7 mouse cellular contexts compared by ENCODE assay signal in the genomic region with DNA sequence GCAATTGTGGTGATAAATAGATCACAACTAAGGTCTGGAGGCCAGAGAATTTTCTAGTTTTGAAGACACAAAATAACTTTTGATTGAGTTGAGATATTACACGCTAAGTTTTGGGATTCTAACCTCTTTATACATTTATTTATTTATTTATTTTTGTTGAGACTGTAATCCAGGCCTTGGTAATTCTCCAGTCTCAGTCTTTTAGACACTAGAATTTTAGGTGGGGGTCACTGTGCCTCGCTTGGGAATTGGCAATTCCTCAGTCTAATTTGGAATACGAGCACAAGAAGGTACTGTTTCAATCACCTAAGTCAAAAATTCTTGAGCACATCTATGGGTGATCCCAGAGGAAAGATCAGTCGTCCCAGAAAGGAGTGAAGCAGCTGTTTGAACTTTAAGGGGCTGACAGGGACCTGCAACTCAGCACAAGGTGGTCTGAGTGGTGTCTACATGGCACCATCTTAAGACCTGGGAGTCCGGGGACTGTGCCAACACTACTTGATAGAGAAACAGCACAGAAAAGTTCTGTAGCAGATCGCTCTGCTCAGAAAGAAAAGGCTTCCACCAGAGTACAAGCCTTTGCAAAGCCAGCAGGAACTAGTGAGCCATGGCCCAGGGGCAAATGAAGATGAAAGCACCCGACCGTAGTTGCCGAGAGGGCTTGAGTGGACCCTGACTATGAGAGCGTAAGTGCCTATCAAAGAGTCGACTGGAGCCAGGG. TPM values are rescaled to one million over a fixed set of nuclear protein-coding genes. Genes with fewer than 3 reads are reported as not detected.
DNase-seq lines count a peak whose midpoint lies in the region; ATAC-seq and TF ChIP-seq lines count a peak whose summit lies in the region.

No protein-coding gene starts in this region.

- H3K27ac ChIP-seq in testis, adult 2 months (ENCODE audit: control insufficient read depth, insufficient read depth, low read depth, low read length), result peak overlapping the region; percentile 87; the same call in 1 of the 2 replicates

- TF ChIP-seq CTCF in testis, adult 2 months (IDR thresholded peaks at IDR 0.05; ENCODE audit: control insufficient read depth, insufficient read depth, insufficient replicate concordance, low read depth, low read length), result no peak

- DNase-seq in testis, postnatal 14 days (ENCODE audit: low spot score), result no peak
- peak; percentile 36 for DNase-seq in cerebellum, adult 9-11 months
- DNase-seq in heart, adult 8-10 months (ENCODE audit: low spot score), result peak; percentile 6
- peak; percentile 26 for DNase-seq in kidney, postnatal 10 days
- no peak for DNase-seq in retina, embryonic 14.5 days (ENCODE audit: low spot score)

- peak overlapping the region; percentile 100 for H3K4me3 ChIP-seq in testis, adult 2 months (ENCODE audit: control insufficient read depth, low read depth, low read length)

- no peaks in the 10 kb centered on the region for H3K27me3 ChIP-seq in testis, adult 2 months (ENCODE audit: control insufficient read depth, insufficient read depth, low read length)

- ATAC-seq in megakaryocyte-erythroid progenitor cell, adult 5-6 weeks (replicated peaks; ENCODE audit: low FRiP score, low TSS enrichment, poor library complexity, severe bottlenecking), result peak; percentile 46

- no peak for TF ChIP-seq POLR2A in testis, adult 2 months (IDR thresholded peaks at IDR 0.05; ENCODE audit: control insufficient read depth, low read depth, low read length)

- peaks cover 4% of the 10 kb centered on the region; the same call in 1 of the 2 replicates for H3K4me1 ChIP-seq in testis, adult 2 months (ENCODE audit: control insufficient read depth, insufficient read depth, low read length)

- no peaks in the 10 kb centered on the region; the same call in none of the 2 replicates for H3K36me3 ChIP-seq in testis, adult 2 months (ENCODE audit: control insufficient read depth, insufficient read depth, low read length)

RNA-seq across cellular contexts. Expression of gene Nol10, which starts 0.8 kb away (rescaled TPM):
- 3.8 and 4.0 TPM in 2 replicates for polyA plus RNA-seq in testis, adult 2 months (2012; rRNA removed)
- 1 to 10 TPM; 7.1 to 8.4 (median 7.6) TPM for total RNA-seq in heart, adult 8-10 months (2022)
- total RNA-seq in megakaryocyte-erythroid progenitor cell, adult 5-6 weeks (2014; fragmentation: Nextera tagmentation), result 38.0 and 45.9 TPM in 2 replicates
- 22.6 and 27.1 TPM in 2 replicates for total RNA-seq in megakaryocyte-erythroid progenitor cell, adult 5-6 weeks (2017)

RNA-seq across cellular contexts. Expression of gene Atp6v1c2, which starts 18.3 kb away (rescaled TPM):
- polyA plus RNA-seq in testis, adult 2 months (2012; rRNA removed), result 1.0 and 2.8 TPM in 2 replicates
- total RNA-seq in heart, adult 8-10 months (2022), result under 1 TPM in 1 of 4 experiments, not detected in 3; 0.29 TPM
- not detected in 2 replicates for total RNA-seq in megakaryocyte-erythroid progenitor cell, adult 5-6 weeks (2014; fragmentation: Nextera tagmentation)
- not detected in 2 replicates for total RNA-seq in megakaryocyte-erythroid progenitor cell, adult 5-6 weeks (2017)

Comparison
In these comparisons a context has a peak if more than half of its experiments do, and no peak if none do; other contexts are left out.
1. DNase-seq: peak in cerebellum, adult 9-11 months (single experiment), heart, adult 8-10 months (single experiment) and kidney, postnatal 10 days (single experiment); none in testis, postnatal 14 days (single experiment) and retina, embryonic 14.5 days (single experiment).